Mouse (Mus musculus) kidney, adult 2 months (tissue): Measurements from ENCODE around the gene Galnt6.

Source experiments
- CTCF ChIP-seq: fragments of 200-500 bp; conservative IDR thresholded peaks from 2 replicates; pipeline ENCODE4 v1.5.1; 2011; ENCODE audit warnings: low read depth, mild to moderate bottlenecking, control low read depth, low read length, moderate library complexity, mixed read lengths; ENCODE audit not compliant: insufficient read depth, insufficient read length
- POLR2A ChIP-seq: fragments of 200-500 bp; IDR thresholded peaks from one replicate; pipeline ENCODE4 v1.6.1; 2011; ENCODE audit warnings: low read depth, low read length, control low read depth

DNA sequence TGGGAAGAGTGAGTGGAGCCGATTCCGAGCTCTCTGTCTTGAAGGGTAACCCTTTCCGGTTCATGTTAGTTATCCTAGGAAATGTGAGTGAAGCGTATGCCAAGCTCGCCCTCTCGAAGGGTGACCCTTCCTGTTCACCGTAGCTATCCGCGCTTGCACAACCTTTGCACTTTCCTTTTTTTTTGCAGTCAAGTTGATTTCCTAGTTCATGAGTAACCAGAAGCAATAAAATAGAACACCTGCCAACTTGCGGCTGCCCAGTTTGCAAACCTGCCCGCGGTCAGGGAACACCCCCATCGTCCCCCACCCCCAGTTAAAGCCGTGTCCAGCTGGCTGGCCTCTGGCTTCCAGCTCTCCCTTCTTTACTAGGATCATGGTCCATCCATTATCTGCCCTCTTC is 50.2 kb downstream of the Galnt6 start:
- no peak for TF ChIP-seq CTCF
- peak; percentile 31 for TF ChIP-seq POLR2A
